Mouse (Mus musculus): ENCODE results near the gene Syde2.

DNA sequence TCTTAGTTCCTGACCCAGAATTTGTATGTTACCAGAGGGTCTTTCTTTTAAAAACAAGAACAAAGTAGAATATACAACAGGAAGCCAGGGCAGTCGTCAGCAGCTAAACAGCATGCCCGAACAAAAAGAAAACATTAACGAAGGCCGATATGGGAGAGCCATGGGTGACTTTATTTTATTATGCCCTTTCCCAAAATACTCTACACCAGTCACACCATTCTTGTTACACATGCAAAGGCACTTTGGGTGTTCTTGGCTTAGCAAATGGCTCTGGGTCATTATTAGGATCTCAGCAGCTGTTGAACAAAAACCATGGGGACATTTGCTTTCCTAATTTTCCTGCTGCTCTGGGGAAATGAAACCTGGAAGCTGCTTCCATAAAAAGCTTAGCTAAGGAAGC, 81.6 kb downstream of the Syde2 start:
- no peak for TF ChIP-seq CTCF (IDR thresholded peaks at IDR 0.05; ENCODE audit: extremely low read depth, insufficient read length, insufficient replicate concordance, low read depth, low read length)
- TF ChIP-seq POLR2A (IDR thresholded peaks at IDR 0.05; ENCODE audit: low read depth, low read length), result no peak

Measured in small intestine, adult 2 months (tissue).